8 mouse cellular contexts compared by ENCODE assay signal in the genomic region with DNA sequence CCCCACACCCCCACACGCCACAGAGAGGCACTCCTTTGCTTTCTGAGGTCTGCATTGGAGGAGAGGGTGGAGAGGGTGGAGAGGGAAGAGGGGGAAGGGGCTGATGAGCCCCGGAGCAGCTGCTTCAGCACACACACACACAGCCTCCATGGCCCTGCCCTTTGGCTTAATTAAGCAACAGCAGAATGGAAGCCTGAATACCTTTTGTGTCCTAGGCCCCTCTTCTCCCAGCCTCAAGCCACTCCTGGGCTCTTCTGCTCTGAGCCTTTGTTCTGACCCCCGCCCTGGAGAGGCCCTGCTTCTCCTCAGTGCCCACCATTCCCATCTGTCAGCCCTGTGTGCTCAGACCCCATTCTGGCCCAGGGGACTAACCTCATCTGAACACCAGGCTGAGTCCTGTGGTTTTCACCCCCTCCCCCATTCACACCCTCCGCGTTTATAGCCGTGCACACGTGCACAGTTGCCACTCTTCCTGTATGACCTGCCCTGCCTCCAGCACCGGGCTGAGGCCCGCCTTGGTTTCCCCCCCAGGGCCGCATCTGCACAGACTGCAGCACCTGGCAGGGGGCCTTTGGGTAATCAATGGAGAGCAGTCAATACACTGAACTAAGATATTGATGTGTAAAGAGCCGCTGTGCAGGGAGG.
DNase-seq lines count a peak whose midpoint lies in the region; ATAC-seq and TF ChIP-seq lines count a peak whose summit lies in the region.

No protein-coding gene starts in this region.

- in situ Hi-C loops in CH12.LX (cut with MboI; ENCODE audit: low pct_ligation_motif_present, low pct_unique_long_range_greater_than_20kb, low sequenced_read_pairs): no loop called here

- H3K4me3 ChIP-seq in CH12.LX (replicated peaks in 1 of 3; ENCODE audit: low read depth in 2 of 3, low read length in 2 of 3, poor library complexity in 1 of 3): no peak overlapping the region
- peak overlapping the region; percentile 41 for H3K4me3 ChIP-seq in hindbrain, embryonic 10.5 days
- no peak overlapping the region for H3K4me3 ChIP-seq in midbrain, embryonic 14.5 days (replicated peaks; ENCODE audit: low read depth, low read length)

- dilution Hi-C loops in CH12.LX (cut with MboI; ENCODE audit: extremely low pct_ligation_motif_present, extremely low pct_unique_long_range_greater_than_20kb, low sequenced_read_pairs): no loop called here

- no peaks in the 10 kb centered on the region for H3K79me2 ChIP-seq in CH12.LX (replicated peaks; ENCODE audit: control insufficient read depth, extremely low read depth, insufficient read depth, poor library complexity, severe bottlenecking)

- TF ChIP-seq RAD21 in CH12.LX (IDR thresholded peaks at IDR 0.05; ENCODE audit: low read depth, low read length): no peak

- H3K27ac ChIP-seq in CH12.LX (ENCODE audit: insufficient read depth, low read depth): no peak overlapping the region
- peak overlapping the region; percentile 91 for H3K27ac ChIP-seq in hindbrain, embryonic 10.5 days
- peak overlapping the region; percentile 91 for H3K27ac ChIP-seq in midbrain, embryonic 14.5 days (replicated peaks; ENCODE audit: low read depth, low read length)

- ATAC-seq in midbrain, embryonic 14.5 days (ENCODE audit: low FRiP score, low TSS enrichment): peak; percentile 83

- DNase-seq in CH12.LX (ENCODE audit: extremely low read depth) (no peak), MN1 (ENCODE audit: low spot score) (no peak)
- DNase-seq in brain, embryonic 14.5 days (ENCODE audit: low read depth): peak; percentile 88
- DNase-seq in hindbrain, embryonic 10.5 days (ENCODE audit: low spot score): peak; percentile 85
- no peak for DNase-seq in midbrain, embryonic 14.5 days
- DNase-seq in ovary, postnatal 10 days (ENCODE audit: low spot score): no peak
- no peak for DNase-seq in testis, postnatal 10 days (ENCODE audit: low spot score)
- DNase-seq in gastrocnemius, postnatal 25 days: no peak

- no peaks in the 10 kb centered on the region for H3K9me3 ChIP-seq in CH12.LX (replicated peaks; ENCODE audit: low read length)
- H3K9me3 ChIP-seq in hindbrain, embryonic 10.5 days: no peaks in the 10 kb centered on the region
- no peaks in the 10 kb centered on the region for H3K9me3 ChIP-seq in midbrain, embryonic 14.5 days (ENCODE audit: control insufficient read depth, low read length)

- H3K36me3 ChIP-seq in CH12.LX (replicated peaks in 1 of 2; ENCODE audit: control insufficient read depth in 1 of 2, insufficient read depth in 1 of 2, low read length in 1 of 2): no peaks in the 10 kb centered on the region
- H3K36me3 ChIP-seq in hindbrain, embryonic 10.5 days: peaks cover 63% of the 10 kb centered on the region
- peaks cover 22% of the 10 kb centered on the region; the same call in 1 of the 2 replicates for H3K36me3 ChIP-seq in midbrain, embryonic 14.5 days (ENCODE audit: control insufficient read depth, insufficient read depth, low read length)

- no peak for TF ChIP-seq EP300 in CH12.LX (IDR thresholded peaks at IDR 0.05; ENCODE audit: low read length)

- peaks cover 0 to 10% of the 10 kb centered on the region in 2 experiments; a peak in 2 of 4 replicates for H3K4me1 ChIP-seq in CH12.LX (ENCODE audit: control insufficient read depth in 1 of 2, insufficient read depth in 2 of 2)
- H3K4me1 ChIP-seq in hindbrain, embryonic 10.5 days (replicated peaks): peaks cover 97% of the 10 kb centered on the region
- H3K4me1 ChIP-seq in midbrain, embryonic 14.5 days (ENCODE audit: control insufficient read depth, insufficient read depth, low read length): peaks cover 92% of the 10 kb centered on the region

- H3K9ac ChIP-seq in CH12.LX (ENCODE audit: insufficient read depth, low read depth): no peak overlapping the region
- peak overlapping the region; percentile 49 for H3K9ac ChIP-seq in midbrain, embryonic 14.5 days (replicated peaks; ENCODE audit: low read length)

- no peak overlapping the region for H3K4me2 ChIP-seq in CH12.LX (ENCODE audit: insufficient read depth, low read depth, poor library complexity, severe bottlenecking)
- peak overlapping the region; percentile 24 for H3K4me2 ChIP-seq in midbrain, embryonic 14.5 days (ENCODE audit: low read length)

- TF ChIP-seq POLR2A in CH12.LX (IDR thresholded peaks at IDR 0.05; ENCODE audit: low read depth, low read length): no peak
- no peak for TF ChIP-seq POLR2A in brain, embryonic 14.5 days (IDR thresholded peaks at IDR 0.05; ENCODE audit: borderline replicate concordance, extremely low read depth, insufficient read depth, insufficient read length, poor library complexity, severe bottlenecking)

- no peak for TF ChIP-seq CTCF in CH12.LX (conservative IDR thresholded peaks at IDR 0.05 in 1 of 2, IDR thresholded peaks at IDR 0.05 in 1 of 2; ENCODE audit: low read depth in 2 of 2, low read length in 2 of 2)
- TF ChIP-seq CTCF in brain, embryonic 14.5 days (IDR thresholded peaks at IDR 0.05; ENCODE audit: borderline replicate concordance, extremely low read depth, insufficient read depth, insufficient read length): no peak

- 9% methylated on average over 11 of the region's 11 CpGs for WGBS in hindbrain, embryonic 10.5 days
- 1% methylated on average over 11 of the region's 11 CpGs for WGBS in midbrain, embryonic 14.5 days

- H3K27me3 ChIP-seq in CH12.LX (replicated peaks): peaks cover 6% of the 10 kb centered on the region
- H3K27me3 ChIP-seq in hindbrain, embryonic 10.5 days (ENCODE audit: insufficient read depth, poor library complexity, severe bottlenecking): 0 out of 2 replicates have a peak, but pooled peaks cover 4% of the 10 kb centered on the region
- no peaks in the 10 kb centered on the region for H3K27me3 ChIP-seq in midbrain, embryonic 14.5 days (ENCODE audit: control insufficient read depth, insufficient read depth, low read length)

TF ChIP-seq in CH12.LX, 34 proteins besides CTCF, POLR2A, EP300 and RAD21:
- 0 out of 2 replicates have a peak, but pooled peaks have one; percentile 15 for TF ChIP-seq BHLHE40 (IDR thresholded peaks at IDR 0.05; ENCODE audit: low read depth, low read length)
- TF ChIP-seq RCOR1 (conservative IDR thresholded peaks at IDR 0.05; ENCODE audit: low read depth, low read length): no peak
- no peak for TF ChIP-seq UBTF (IDR thresholded peaks at IDR 0.05; ENCODE audit: low read depth, low read length)

Comparison
In these comparisons a context has a peak if more than half of its experiments do, and no peak if none do; other contexts are left out.
1. DNase-seq: peak in brain, embryonic 14.5 days (single experiment) and hindbrain, embryonic 10.5 days (single experiment); none in CH12.LX (single experiment), midbrain, embryonic 14.5 days (single experiment), MN1 (single experiment), ovary, postnatal 10 days (single experiment), testis, postnatal 10 days (single experiment) and gastrocnemius, postnatal 25 days (single experiment).